Mouse (Mus musculus): Measurements from ENCODE around the gene 1700029J07Rik. TPM values are rescaled to one million over a fixed set of nuclear protein-coding genes. Genes with fewer than 3 reads are reported as not detected.

The 1700029J07Rik gene
- 0.79 and 4.3 TPM in 2 replicates for total RNA-seq (2014; rRNA removed)
- polyA plus RNA-seq (2015; fragmentation: Nextera tagmentation; extraction: Ambion mirVana), result 5.2 and 5.4 TPM in 2 replicates

- peak within 1 kb of the TSS; percentile 42 for H3K27ac ChIP-seq
- peak; percentile 99 for ATAC-seq
- peak within 1 kb of the TSS; percentile 57 for H3K4me3 ChIP-seq (ENCODE audit: low read length)
- peak; percentile 65 for TF ChIP-seq CTCF (IDR thresholded peaks at IDR 0.05; ENCODE audit: low read depth)
- peak; percentile 99 for DNase-seq (ENCODE audit: low spot score)
- H3K27me3 ChIP-seq (ENCODE audit: insufficient read depth, low read length), result no peaks in the 10 kb centered on the region
- peaks cover 7% of the 10 kb centered on the region for H3K4me1 ChIP-seq (ENCODE audit: insufficient read depth, low read length)
- peak within 1 kb of the TSS; percentile 46 for H3K9ac ChIP-seq (replicated peaks; ENCODE audit: low read length)
- 0 out of 2 replicates have a peak, but pooled peaks cover 3% of the 10 kb centered on the region for H3K9me3 ChIP-seq (ENCODE audit: low read length)
- peak within 1 kb of the TSS; percentile 75 for H3K4me2 ChIP-seq (ENCODE audit: low read depth, low read length)
- under 1% methylated on average over 57 of the region's 57 CpGs for WGBS
- no peaks in the 10 kb centered on the region for H3K36me3 ChIP-seq (ENCODE audit: insufficient read depth, low read length)
Observed at GRCm38 (mm10) chr8:45975126-45975836, at the start of gene 1700029J07Rik, which contains the start of gene Ufsp2. Gene 1700029J07Rik, minus strand, starts transcription at chr8:45975252. Gene Ufsp2, plus strand, starts transcription at chr8:45975528.

GRCm38 (mm10) chr8:46024392-46024791, 49.3 kb upstream of the 1700029J07Rik start:
- Histone ChIP-seq H3K4me2 (ENCODE audit: low read depth, low read length) (no peak overlapping the region), H3K27ac (no peak overlapping the region), H3K9me3 (ENCODE audit: low read length) (no peaks in the 10 kb centered on the region), H3K36me3 (ENCODE audit: insufficient read depth, low read length) (no peaks in the 10 kb centered on the region), H3K27me3 (ENCODE audit: insufficient read depth, low read length) (no peaks in the 10 kb centered on the region), H3K9ac (replicated peaks; ENCODE audit: low read length) (no peak overlapping the region), H3K4me1 (ENCODE audit: insufficient read depth, low read length) (no peaks in the 10 kb centered on the region), H3K4me3 (ENCODE audit: low read length) (no peak overlapping the region)
- WGBS, result 61% methylated on average over 4 of the region's 4 CpGs
- no peak for TF ChIP-seq CTCF (IDR thresholded peaks at IDR 0.05; ENCODE audit: low read depth)
- ATAC-seq (no peak), DNase-seq (ENCODE audit: low spot score) (no peak)

- TF ChIP-seq CTCF (IDR thresholded peaks at IDR 0.05; ENCODE audit: low read depth), result no peak
- no peak for ATAC-seq
- Histone ChIP-seq H3K36me3 (ENCODE audit: insufficient read depth, low read length) (no peaks in the 10 kb centered on the region), H3K9me3 (ENCODE audit: low read length) (no peaks in the 10 kb centered on the region), H3K27me3 (ENCODE audit: insufficient read depth, low read length) (no peaks in the 10 kb centered on the region), H3K9ac (replicated peaks; ENCODE audit: low read length) (no peak overlapping the region), H3K27ac (no peak overlapping the region), H3K4me2 (ENCODE audit: low read depth, low read length) (no peak overlapping the region), H3K4me1 (ENCODE audit: insufficient read depth, low read length) (no peaks in the 10 kb centered on the region), H3K4me3 (ENCODE audit: low read length) (no peak overlapping the region)
- no peak for DNase-seq (ENCODE audit: low spot score)
- 90% methylated on average over 9 of the region's 9 CpGs for WGBS
Observed at GRCm38 (mm10) chr8:46022758-46023157, 47.7 kb upstream of the 1700029J07Rik start.

- H3K4me3 ChIP-seq (ENCODE audit: low read length), result no peak overlapping the region
- H3K27ac ChIP-seq, result no peak overlapping the region
- no peaks in the 10 kb centered on the region for H3K4me1 ChIP-seq (ENCODE audit: insufficient read depth, low read length)
- ATAC-seq, result no peak
- no peaks in the 10 kb centered on the region for H3K36me3 ChIP-seq (ENCODE audit: insufficient read depth, low read length)
- H3K4me2 ChIP-seq (ENCODE audit: low read depth, low read length), result no peak overlapping the region
- TF ChIP-seq CTCF (IDR thresholded peaks at IDR 0.05; ENCODE audit: low read depth), result no peak
- 88% methylated on average over 9 of the region's 9 CpGs for WGBS
- no peaks in the 10 kb centered on the region for H3K27me3 ChIP-seq (ENCODE audit: insufficient read depth, low read length)
- no peaks in the 10 kb centered on the region for H3K9me3 ChIP-seq (ENCODE audit: low read length)
- DNase-seq (ENCODE audit: low spot score), result no peak
- no peak overlapping the region for H3K9ac ChIP-seq (replicated peaks; ENCODE audit: low read length)
Observed at GRCm38 (mm10) chr8:46022203-46022602, 47.2 kb upstream of the 1700029J07Rik start.

GRCm38 (mm10) chr8:46010746-46011680, 36.0 kb upstream of the 1700029J07Rik start:
- 0 out of 2 replicates have a peak overlapping the region, but pooled peaks have one; percentile 36 for H3K27ac ChIP-seq
- 0 out of 2 replicates have a peak overlapping the region, but pooled peaks have one; percentile 24 for H3K9ac ChIP-seq (replicated peaks; ENCODE audit: low read length)
- DNase-seq (ENCODE audit: low spot score) (peak; percentile 59), ATAC-seq (peak; percentile 66)
- H3K27me3 ChIP-seq (ENCODE audit: insufficient read depth, low read length), result no peaks in the 10 kb centered on the region
- no peaks in the 10 kb centered on the region for H3K9me3 ChIP-seq (ENCODE audit: low read length)
- peak overlapping the region; percentile 43 for H3K4me2 ChIP-seq (ENCODE audit: low read depth, low read length)
- H3K4me3 ChIP-seq (ENCODE audit: low read length), result 0 out of 2 replicates have a peak overlapping the region, but pooled peaks have one; percentile 3
- no peaks in the 10 kb centered on the region for H3K4me1 ChIP-seq (ENCODE audit: insufficient read depth, low read length)
- H3K36me3 ChIP-seq (ENCODE audit: insufficient read depth, low read length), result no peaks in the 10 kb centered on the region
- WGBS, result 20% methylated on average over 17 of the region's 17 CpGs
- TF ChIP-seq CTCF (IDR thresholded peaks at IDR 0.05; ENCODE audit: low read depth), result peak; percentile 71

GRCm38 (mm10) chr8:46010306-46010705, 35.3 kb upstream of the 1700029J07Rik start:
- peak; percentile 27 for DNase-seq (ENCODE audit: low spot score)
- peak; percentile 56 for ATAC-seq
- no peak overlapping the region for H3K9ac ChIP-seq (replicated peaks; ENCODE audit: low read length)
- WGBS, result 55% methylated on average over 2 of the region's 2 CpGs
- no peaks in the 10 kb centered on the region for H3K36me3 ChIP-seq (ENCODE audit: insufficient read depth, low read length)
- H3K27ac ChIP-seq, result 0 out of 2 replicates have a peak overlapping the region, but pooled peaks have one; percentile 36
- no peaks in the 10 kb centered on the region for H3K9me3 ChIP-seq (ENCODE audit: low read length)
- TF ChIP-seq CTCF (IDR thresholded peaks at IDR 0.05; ENCODE audit: low read depth), result no peak
- 0 out of 2 replicates have a peak overlapping the region, but pooled peaks have one; percentile 3 for H3K4me3 ChIP-seq (ENCODE audit: low read length)
- H3K27me3 ChIP-seq (ENCODE audit: insufficient read depth, low read length), result no peaks in the 10 kb centered on the region
- no peaks in the 10 kb centered on the region for H3K4me1 ChIP-seq (ENCODE audit: insufficient read depth, low read length)
- peak overlapping the region; percentile 43 for H3K4me2 ChIP-seq (ENCODE audit: low read depth, low read length)
